Mouse (Mus musculus): ENCODE measurements at regions not wholly inside any gene's neighbourhood (a gene's known extent, or its start where the extent isn't known, plus 50 kb on each side); places are given as distances from the start of the nearest gene placed in this dataset.

DNA sequence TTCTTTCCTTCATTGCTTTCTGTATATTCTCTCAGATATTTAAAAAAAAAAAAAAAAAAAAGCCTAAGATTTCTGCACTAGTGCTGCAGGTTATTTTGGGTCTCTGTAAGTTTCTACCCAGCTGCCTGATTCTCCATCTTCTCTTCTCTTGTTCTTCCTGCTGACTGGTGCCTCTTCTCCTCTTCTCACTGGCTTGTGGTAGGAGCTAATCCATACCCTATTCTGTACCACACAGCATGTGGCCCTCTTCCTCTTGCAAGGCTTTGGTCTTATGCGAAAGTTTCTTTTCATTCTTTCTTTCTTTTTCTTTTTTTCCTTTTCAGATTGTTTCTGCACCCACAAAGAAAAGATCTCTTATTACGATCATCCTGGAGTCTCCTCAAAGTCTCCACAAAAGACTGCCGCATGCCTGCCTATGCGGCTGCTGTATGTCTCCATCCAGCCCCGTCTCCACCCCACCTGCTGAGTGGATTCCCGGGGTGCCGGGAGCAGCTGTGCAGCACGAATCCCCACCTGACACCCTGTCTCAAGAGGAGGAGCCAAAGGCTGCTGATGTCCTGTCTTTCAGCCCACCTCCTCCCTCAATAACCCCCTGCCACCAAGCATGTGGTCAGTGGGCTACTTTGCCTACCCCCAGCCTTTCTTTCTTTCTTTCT lies 66.3 kb downstream of the Ythdf1 start:
- DNase-seq: no peak

DNA sequence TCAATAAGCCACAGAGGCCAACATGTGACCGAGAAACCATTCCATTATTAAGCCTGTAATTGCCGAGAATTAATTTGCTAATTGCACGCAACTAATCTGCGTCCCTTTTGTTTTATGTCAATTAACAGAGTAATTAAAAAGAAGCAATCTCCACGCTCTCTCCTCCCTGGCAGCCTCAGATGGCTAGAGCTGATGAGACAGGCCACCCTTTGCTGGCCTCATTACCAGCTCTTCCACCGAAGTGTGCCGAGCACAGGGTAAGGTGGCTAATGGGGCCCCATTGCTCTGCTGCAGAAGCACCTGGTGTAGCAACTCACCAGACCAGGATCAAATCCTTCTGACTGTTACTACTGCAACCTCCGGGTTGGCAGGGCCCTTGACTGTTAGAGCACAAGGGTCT lies 70.8 kb upstream of the Bhlhe23 start:
- no peak for DNase-seq

DNA sequence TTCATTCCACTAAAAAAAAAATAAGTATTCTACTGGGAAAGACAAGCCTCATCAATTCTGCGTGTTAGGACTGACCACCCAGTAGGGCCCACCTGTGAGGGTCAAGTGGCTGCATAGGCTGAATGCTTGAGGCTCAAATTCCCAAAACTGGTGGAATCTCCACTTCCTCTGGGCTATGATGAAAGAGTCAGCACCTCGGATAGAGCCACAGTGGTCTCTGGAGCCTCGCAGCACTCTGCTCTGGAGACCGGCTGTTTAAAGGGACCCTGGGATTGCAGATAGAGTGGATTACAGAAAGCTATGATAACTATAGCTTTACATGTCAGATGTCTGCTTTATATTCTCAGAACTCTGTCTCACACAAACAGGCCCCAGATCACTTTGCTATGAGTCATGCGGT lies 68.3 kb upstream of the Bhlhe23 start:
- DNase-seq: no peak

DNA sequence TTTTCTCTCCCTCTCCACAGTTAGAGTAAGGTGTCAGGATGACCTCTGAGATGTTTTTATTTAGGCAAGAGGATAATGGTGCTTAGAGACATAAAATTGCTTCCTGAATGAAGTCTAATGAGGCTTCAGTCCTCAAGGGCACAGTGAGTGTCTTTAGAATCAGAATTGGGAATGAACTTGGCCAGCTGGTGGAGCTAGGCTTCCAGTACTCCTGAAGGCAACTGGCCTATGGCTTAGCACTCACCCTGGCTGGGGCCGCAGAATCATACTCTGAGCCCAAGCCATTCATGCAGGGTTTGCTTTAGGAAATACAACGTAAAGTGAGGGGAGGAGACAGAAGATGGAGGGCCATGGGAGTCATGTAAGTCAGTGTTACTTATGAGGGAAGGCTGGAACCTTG lies 67.0 kb upstream of the Bhlhe23 start:
- DNase-seq: no peak

DNA sequence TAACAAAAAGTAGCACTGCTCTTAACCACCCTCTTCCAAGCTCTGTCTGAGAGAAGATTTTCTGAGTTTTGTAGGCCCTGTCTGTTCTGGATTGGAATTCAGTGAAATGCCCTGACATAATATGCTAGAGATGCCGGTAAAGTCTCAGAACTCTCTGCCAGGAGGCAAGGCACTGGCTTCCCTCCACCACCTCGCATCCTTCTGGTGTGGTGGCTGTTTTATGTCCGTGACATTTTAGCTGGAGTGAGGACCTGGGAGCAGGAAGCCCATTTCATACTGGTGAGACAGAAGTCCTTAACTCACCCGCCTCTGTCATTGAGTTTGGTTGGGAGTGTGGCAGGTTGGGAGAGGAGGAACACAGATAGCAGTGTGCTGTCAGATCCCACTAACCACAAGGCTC lies 62.4 kb upstream of the Bhlhe23 start:
- peak; percentile 24 for DNase-seq

DNA sequence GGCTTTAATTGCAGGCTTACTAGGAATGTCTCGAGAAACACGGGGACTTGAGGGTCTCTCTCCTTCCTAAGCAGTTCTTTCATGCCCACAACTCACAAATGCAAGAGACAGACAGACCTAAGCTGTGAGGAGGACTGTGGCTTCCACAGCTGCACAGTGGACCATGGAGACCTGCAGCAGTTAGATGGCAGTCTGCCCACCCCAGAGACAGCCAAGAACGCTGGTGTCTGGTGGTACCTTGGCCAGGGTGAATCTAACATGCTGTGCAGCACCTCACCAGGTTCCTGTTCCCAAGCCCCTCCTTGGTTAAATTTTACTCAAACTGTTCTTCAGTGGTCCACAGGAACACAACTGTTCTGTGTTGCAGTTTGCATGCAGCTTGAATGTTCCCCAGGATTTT lies 61.3 kb upstream of the Bhlhe23 start:
- no peak for DNase-seq

DNA sequence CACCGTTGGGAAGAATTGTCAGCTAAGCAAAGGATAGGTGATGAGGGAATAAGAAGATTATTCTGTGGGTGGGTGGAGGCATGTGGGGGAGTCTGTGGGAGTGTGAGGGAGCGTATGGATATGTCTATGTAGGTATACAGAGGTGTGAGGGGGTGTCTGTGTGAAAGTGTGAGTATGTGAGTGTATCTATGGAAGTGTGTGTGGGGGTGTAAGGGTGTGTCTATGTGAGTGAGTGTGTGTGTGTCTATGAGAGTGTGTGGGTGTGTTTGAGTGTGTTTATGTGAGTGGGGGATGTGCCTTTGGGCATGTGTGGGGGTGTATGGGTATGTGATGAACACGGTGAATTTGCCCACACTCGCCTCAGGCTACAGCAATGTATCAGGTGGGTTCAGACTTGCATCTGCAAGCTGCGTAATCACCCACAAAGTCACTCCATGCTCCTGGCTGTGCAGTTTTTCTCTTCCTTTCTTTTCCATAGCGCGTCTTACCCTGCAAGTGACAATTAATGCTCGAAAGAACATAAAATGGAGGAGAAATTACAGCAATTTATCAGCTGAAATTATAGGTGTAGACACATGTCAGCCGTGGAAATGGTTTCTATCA lies 60.7 kb upstream of the Bhlhe23 start:
- DNase-seq: no peak

DNA sequence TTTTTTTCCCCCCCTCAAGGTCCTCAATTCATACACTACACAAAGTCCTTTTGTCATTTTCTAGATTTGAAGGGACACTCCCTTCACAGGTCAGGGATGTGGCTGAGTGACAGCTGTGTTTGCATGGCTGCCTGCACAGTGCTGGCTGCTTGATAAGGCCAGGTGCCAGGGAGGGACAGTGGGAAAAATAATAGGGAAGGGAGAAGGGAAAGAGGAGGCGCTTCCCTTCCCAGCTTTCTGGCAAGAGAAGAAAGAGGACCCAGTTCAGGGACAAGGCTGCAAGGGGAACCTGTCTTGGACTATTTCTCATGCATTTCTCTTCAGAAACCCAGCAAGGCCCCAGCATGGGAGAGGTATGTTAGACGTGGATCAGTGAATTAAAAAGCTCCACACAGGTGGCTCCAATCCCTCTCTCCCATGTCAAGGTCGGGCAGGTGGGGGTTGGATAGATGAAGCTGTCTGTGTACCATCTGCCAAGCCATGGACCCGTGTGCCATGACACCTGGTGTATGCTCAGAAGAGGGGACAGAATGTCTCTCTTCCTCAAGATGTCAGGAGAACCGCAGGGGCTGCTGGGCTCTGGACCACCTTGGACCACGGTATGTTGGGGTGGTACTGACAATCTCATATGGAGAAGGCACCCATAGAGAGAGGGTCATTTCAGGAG lies 59.4 kb upstream of the Bhlhe23 start:
- DNase-seq: peak; percentile 21

DNA sequence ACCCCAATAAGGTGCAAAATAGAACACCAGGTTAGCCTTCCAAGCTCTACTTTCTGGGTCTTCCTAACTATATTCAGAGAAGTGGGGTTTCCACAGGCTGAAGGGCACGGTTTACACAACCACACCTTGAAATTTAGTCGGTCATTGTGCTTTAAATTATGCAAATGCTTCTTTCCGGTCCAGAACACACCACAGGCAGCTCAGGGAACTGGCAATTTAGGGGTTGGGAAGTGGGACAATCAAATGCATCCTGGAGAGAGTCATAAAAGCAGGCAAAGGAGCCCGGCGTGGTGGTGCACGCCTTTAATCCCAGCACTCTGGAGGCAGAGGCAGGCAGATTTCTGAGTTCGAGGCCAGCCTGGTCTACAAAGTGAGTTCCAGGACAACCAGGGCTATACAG lies 56.0 kb upstream of the Bhlhe23 start:
- no peak for DNase-seq

DNA sequence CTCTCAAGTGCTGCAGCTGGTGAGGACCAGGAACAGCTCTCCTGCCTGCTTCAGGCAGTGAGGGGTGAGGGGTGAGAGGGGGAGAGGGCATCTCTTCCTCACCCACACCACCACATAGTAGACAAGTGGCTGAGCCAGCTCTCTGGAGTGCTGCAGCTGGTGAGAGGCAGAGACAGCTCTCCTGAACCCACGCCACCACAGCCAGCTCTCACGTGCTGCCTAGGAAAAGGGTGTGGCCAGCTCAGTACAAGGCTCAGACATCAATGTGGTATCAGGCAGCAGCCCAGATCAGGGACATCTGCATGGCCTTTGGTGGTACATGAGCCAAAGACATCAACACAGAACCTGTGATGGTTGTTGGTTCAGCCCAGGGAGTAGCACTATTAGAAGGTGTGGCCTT lies 53.9 kb upstream of the Bhlhe23 start:
- DNase-seq: no peak

DNA sequence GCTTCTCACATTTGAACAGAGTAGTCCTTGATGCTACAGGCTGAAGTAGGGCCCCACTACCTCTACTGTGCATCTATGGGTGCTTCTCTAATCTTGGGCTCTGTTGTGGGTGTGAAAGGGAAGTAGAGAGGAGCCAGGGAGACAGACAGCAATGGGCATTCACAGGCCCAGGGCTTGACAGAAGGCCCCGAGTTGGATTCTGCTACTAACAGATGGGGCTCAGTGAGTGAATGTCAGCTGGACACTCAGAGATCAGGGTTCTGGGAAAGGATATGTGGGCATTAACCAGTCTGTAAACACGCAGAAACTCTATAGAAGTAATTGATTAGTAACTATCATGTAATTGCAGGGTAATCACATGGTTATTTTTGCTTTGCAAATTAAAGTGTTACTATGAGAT lies 51.4 kb upstream of the Bhlhe23 start:
- no peak for DNase-seq

DNA sequence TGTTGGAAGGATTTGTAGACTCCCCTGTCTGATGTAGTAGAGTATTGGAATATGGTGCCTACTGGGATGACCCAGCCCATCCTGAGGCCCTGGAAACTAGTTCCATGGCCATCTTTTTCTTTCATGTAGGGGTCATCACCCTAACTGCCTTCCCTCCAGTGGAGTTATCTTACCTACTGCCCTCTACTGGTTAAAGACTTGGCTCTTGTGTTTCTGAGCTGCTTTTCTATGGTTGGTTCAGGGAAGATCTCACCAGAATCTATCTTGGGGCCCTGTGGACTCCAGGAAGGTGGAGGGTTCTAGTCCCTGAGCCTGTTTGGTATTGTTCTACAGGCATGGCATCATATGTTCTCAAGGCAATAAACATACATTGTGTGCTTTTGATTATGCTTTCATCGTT lies 50.0 kb upstream of the Bhlhe23 start:
- DNase-seq: no peak

Measured in adrenal gland, postnatal 10 days (tissue).